Mouse (Mus musculus): Measurements from ENCODE around the gene Wdr20. TPM values are rescaled to one million over a fixed set of nuclear protein-coding genes. Genes with fewer than 3 reads are reported as not detected.

The Wdr20 gene
- polyA plus RNA-seq, 2 experiments: 7.5 to 10.1 TPM

DNA sequence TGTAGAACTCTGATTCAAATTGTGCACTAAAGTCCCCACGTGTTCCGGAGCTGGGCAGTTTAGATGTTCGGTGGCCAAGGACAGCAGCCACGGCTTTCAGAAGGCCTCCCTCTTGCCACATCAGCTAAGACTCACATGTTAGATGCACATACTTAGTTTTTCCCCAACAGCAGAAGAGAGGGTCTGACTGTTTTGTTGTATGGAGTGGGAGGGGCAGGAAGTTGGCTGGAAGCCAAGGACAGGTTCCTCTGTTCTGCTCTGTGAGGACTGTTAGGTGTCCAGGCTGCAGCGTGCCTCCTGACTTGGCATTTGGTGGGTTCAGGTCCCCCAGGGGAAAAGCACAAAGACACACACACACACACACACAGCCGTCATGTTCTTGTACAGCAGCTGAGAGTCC is 57.3 kb downstream of the Wdr20 start:
- Histone ChIP-seq H3K36me3 (replicated peaks; ENCODE audit: control insufficient read depth, insufficient read depth, low read depth) (no peaks in the 10 kb centered on the region), H3K27ac (no peak overlapping the region), H3K4me3 (ENCODE audit: insufficient read depth in 1 of 2, low read depth in 2 of 2, low read length in 2 of 2) (no peak overlapping the region), H3K4me1 (replicated peaks; ENCODE audit: control insufficient read depth in 2 of 2, insufficient read depth in 2 of 2, low read length in 1 of 2) (no peaks in the 10 kb centered on the region), H3K9me3 (ENCODE audit: control insufficient read depth, low read length) (no peaks in the 10 kb centered on the region), H3K27me3 (ENCODE audit: control insufficient read depth, insufficient read depth, low read length) (no peaks in the 10 kb centered on the region), H3K4me2 (ENCODE audit: low read depth) (no peak overlapping the region), H3K9ac (replicated peaks) (no peak overlapping the region)
- 75% methylated on average over 6 of the region's 6 CpGs for WGBS (ENCODE audit: insufficient replicate concordance)
- DNase-seq (ENCODE audit: low read depth in 3 of 3, low spot score in 3 of 3) (no peak), ATAC-seq (ENCODE audit: insufficient read depth) (no peak)
- TF ChIP-seq EP300 (IDR thresholded peaks at IDR 0.05; ENCODE audit: low read depth) (no peak), CTCF (IDR thresholded peaks at IDR 0.05; ENCODE audit: low read depth) (no peak)

DNA sequence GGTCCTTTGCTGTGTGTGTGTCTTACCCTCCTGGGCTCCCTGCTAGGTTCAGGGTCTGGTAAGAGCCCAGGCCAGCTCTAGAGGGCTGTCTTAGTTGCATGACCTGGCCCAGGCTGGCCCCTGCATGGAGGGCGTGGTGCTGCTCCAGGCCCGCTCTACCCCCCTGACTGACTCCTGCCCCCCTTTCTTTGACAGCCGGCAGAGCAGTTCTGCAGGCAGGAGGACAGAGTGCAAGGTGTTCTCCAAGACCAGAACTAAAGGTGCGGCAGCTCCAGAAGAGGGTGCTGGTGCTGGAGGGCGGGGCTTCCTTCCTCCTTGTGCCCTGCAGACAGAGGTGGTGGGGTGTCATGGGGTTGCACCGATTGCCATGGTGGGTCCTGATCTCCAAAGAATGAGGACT is 59.0 kb downstream of the Wdr20 start:
- 64% methylated on average over 6 of the region's 6 CpGs for WGBS (ENCODE audit: insufficient replicate concordance)
- no peak overlapping the region for H3K4me2 ChIP-seq (ENCODE audit: low read depth)
- ATAC-seq (ENCODE audit: insufficient read depth): no peak

GRCm38 (mm10) chr12:110797202-110797601 is 59.5 kb downstream of the Wdr20 start:
- Histone ChIP-seq H3K27ac (no peak overlapping the region), H3K4me3 (ENCODE audit: insufficient read depth in 1 of 2, low read depth in 2 of 2, low read length in 2 of 2) (no peak overlapping the region), H3K4me2 (ENCODE audit: low read depth) (no peak overlapping the region), H3K27me3 (ENCODE audit: control insufficient read depth, insufficient read depth, low read length) (no peaks in the 10 kb centered on the region), H3K4me1 (replicated peaks; ENCODE audit: control insufficient read depth in 2 of 2, insufficient read depth in 2 of 2, low read length in 1 of 2) (no peaks in the 10 kb centered on the region), H3K9ac (replicated peaks) (no peak overlapping the region), H3K36me3 (replicated peaks; ENCODE audit: control insufficient read depth, insufficient read depth, low read depth) (no peaks in the 10 kb centered on the region; the same call in 1 of the 2 replicates), H3K9me3 (ENCODE audit: control insufficient read depth, low read length) (no peaks in the 10 kb centered on the region)
- TF ChIP-seq CTCF (IDR thresholded peaks at IDR 0.05; ENCODE audit: low read depth) (no peak), EP300 (IDR thresholded peaks at IDR 0.05; ENCODE audit: low read depth) (no peak)
- no peak for DNase-seq (ENCODE audit: low read depth in 3 of 3, low spot score in 3 of 3)
- WGBS (ENCODE audit: insufficient replicate concordance): 68% methylated on average over 6 of the region's 6 CpGs
- ATAC-seq (ENCODE audit: insufficient read depth): no peak

More for the DNA sequence above, 59.0 kb downstream of the Wdr20 start:
- H3K36me3 ChIP-seq (replicated peaks; ENCODE audit: control insufficient read depth, insufficient read depth, low read depth): no peaks in the 10 kb centered on the region; the same call in 1 of the 2 replicates
- TF ChIP-seq EP300 (IDR thresholded peaks at IDR 0.05; ENCODE audit: low read depth) (no peak), CTCF (IDR thresholded peaks at IDR 0.05; ENCODE audit: low read depth) (no peak)
- no peaks in the 10 kb centered on the region for H3K27me3 ChIP-seq (ENCODE audit: control insufficient read depth, insufficient read depth, low read length)
- no peaks in the 10 kb centered on the region for H3K4me1 ChIP-seq (replicated peaks; ENCODE audit: control insufficient read depth in 2 of 2, insufficient read depth in 2 of 2, low read length in 1 of 2)
- no peak overlapping the region for H3K27ac ChIP-seq
- no peak overlapping the region for H3K9ac ChIP-seq (replicated peaks)
- H3K4me3 ChIP-seq (ENCODE audit: insufficient read depth in 1 of 2, low read depth in 2 of 2, low read length in 2 of 2): no peak overlapping the region
- H3K9me3 ChIP-seq (ENCODE audit: control insufficient read depth, low read length): no peaks in the 10 kb centered on the region
- no peak for DNase-seq (ENCODE audit: low read depth in 3 of 3, low spot score in 3 of 3)

- no peak overlapping the region for H3K27ac ChIP-seq
- H3K9ac ChIP-seq (replicated peaks): no peak overlapping the region
- no peaks in the 10 kb centered on the region; the same call in 1 of the 2 replicates for H3K36me3 ChIP-seq (replicated peaks; ENCODE audit: control insufficient read depth, insufficient read depth, low read depth)
- DNase-seq (ENCODE audit: low read depth in 3 of 3, low spot score in 3 of 3): no peak
- no peak overlapping the region for H3K4me2 ChIP-seq (ENCODE audit: low read depth)
- no peak for ATAC-seq (ENCODE audit: insufficient read depth)
- no peaks in the 10 kb centered on the region for H3K4me1 ChIP-seq (replicated peaks; ENCODE audit: control insufficient read depth in 2 of 2, insufficient read depth in 2 of 2, low read length in 1 of 2)
- H3K27me3 ChIP-seq (ENCODE audit: control insufficient read depth, insufficient read depth, low read length): no peaks in the 10 kb centered on the region
- 75% methylated on average over 10 of the region's 10 CpGs for WGBS (ENCODE audit: insufficient replicate concordance)
- H3K9me3 ChIP-seq (ENCODE audit: control insufficient read depth, low read length): no peaks in the 10 kb centered on the region
- TF ChIP-seq EP300 (IDR thresholded peaks at IDR 0.05; ENCODE audit: low read depth) (no peak), CTCF (IDR thresholded peaks at IDR 0.05; ENCODE audit: low read depth) (no peak)
- no peak overlapping the region for H3K4me3 ChIP-seq (ENCODE audit: insufficient read depth in 1 of 2, low read depth in 2 of 2, low read length in 2 of 2)
Observed at GRCm38 (mm10) chr12:110797842-110798431, 60.2 kb downstream of the Wdr20 start.

- H3K27me3 ChIP-seq (ENCODE audit: control insufficient read depth, insufficient read depth, low read length): no peaks in the 10 kb centered on the region
- no peak for DNase-seq (ENCODE audit: low read depth in 3 of 3, low spot score in 3 of 3)
- H3K36me3 ChIP-seq (replicated peaks; ENCODE audit: control insufficient read depth, insufficient read depth, low read depth): no peaks in the 10 kb centered on the region; the same call in 1 of the 2 replicates
- no peak overlapping the region for H3K4me3 ChIP-seq (ENCODE audit: insufficient read depth in 1 of 2, low read depth in 2 of 2, low read length in 2 of 2)
- no peak overlapping the region for H3K9ac ChIP-seq (replicated peaks)
- no peaks in the 10 kb centered on the region for H3K4me1 ChIP-seq (replicated peaks; ENCODE audit: control insufficient read depth in 2 of 2, insufficient read depth in 2 of 2, low read length in 1 of 2)
- no peak overlapping the region for H3K4me2 ChIP-seq (ENCODE audit: low read depth)
- H3K27ac ChIP-seq: no peak overlapping the region
- 81% methylated on average over 4 of the region's 4 CpGs for WGBS (ENCODE audit: insufficient replicate concordance)
- no peak for TF ChIP-seq CTCF (IDR thresholded peaks at IDR 0.05; ENCODE audit: low read depth)
- TF ChIP-seq EP300 (IDR thresholded peaks at IDR 0.05; ENCODE audit: low read depth): no peak
- no peak for ATAC-seq (ENCODE audit: insufficient read depth)
- H3K9me3 ChIP-seq (ENCODE audit: control insufficient read depth, low read length): no peaks in the 10 kb centered on the region
Observed at GRCm38 (mm10) chr12:110799226-110799625, 61.5 kb downstream of the Wdr20 start.
